Mouse (Mus musculus): ENCODE results near the gene Sos2. TPM values are rescaled to one million over a fixed set of nuclear protein-coding genes. Genes with fewer than 3 reads are reported as not detected.
"Not testable (repeated sequence)": the region's sequence is repeated elsewhere in the genome, so short reads cannot be mapped to it uniquely, and the experiment has no call there.

Gene Sos2
- polyA plus RNA-seq, 1 experiment = 7.6 TPM

GRCm38 (mm10) chr12:69674576-69675537, 6.8 kb downstream of the Sos2 start:
- Histone ChIP-seq H3K4me3 (ENCODE audit: control insufficient read depth, low read depth, low read length) (no peak overlapping the region), H3K4me1 (ENCODE audit: control insufficient read depth, insufficient read depth, low read length) (no peaks in the 10 kb centered on the region), H3K27ac (ENCODE audit: control insufficient read depth, insufficient read depth, low read depth, low read length) (no peak overlapping the region), H3K36me3 (ENCODE audit: control insufficient read depth, insufficient read depth, low read length) (no peaks in the 10 kb centered on the region), H3K27me3 (ENCODE audit: control insufficient read depth, insufficient read depth, low read length) (no peaks in the 10 kb centered on the region)
- TF ChIP-seq POLR2A (IDR thresholded peaks at IDR 0.05; ENCODE audit: control insufficient read depth, low read depth, low read length) (no peak), CTCF (IDR thresholded peaks at IDR 0.05; ENCODE audit: control insufficient read depth, insufficient read depth, insufficient replicate concordance, low read depth, low read length) (no peak)

GRCm38 (mm10) chr12:69674176-69674575, 7.5 kb downstream of the Sos2 start:
- H3K27me3 ChIP-seq (ENCODE audit: control insufficient read depth, insufficient read depth, low read length) = no peaks in the 10 kb centered on the region
- no peaks in the 10 kb centered on the region for H3K4me1 ChIP-seq (ENCODE audit: control insufficient read depth, insufficient read depth, low read length)
- H3K27ac ChIP-seq (ENCODE audit: control insufficient read depth, insufficient read depth, low read depth, low read length) = no peak overlapping the region
- no peak for TF ChIP-seq POLR2A (IDR thresholded peaks at IDR 0.05; ENCODE audit: control insufficient read depth, low read depth, low read length)
- TF ChIP-seq CTCF (IDR thresholded peaks at IDR 0.05; ENCODE audit: control insufficient read depth, insufficient read depth, insufficient replicate concordance, low read depth, low read length) = no peak
- no peaks in the 10 kb centered on the region for H3K36me3 ChIP-seq (ENCODE audit: control insufficient read depth, insufficient read depth, low read length)
- H3K4me3 ChIP-seq (ENCODE audit: control insufficient read depth, low read depth, low read length) = no peak overlapping the region

GRCm38 (mm10) chr12:69666721-69667120, 14.9 kb downstream of the Sos2 start:
- no peak for TF ChIP-seq POLR2A (IDR thresholded peaks at IDR 0.05; ENCODE audit: control insufficient read depth, low read depth, low read length)
- TF ChIP-seq CTCF (IDR thresholded peaks at IDR 0.05; ENCODE audit: control insufficient read depth, insufficient read depth, insufficient replicate concordance, low read depth, low read length) = no peak
- Histone ChIP-seq H3K4me3 (ENCODE audit: control insufficient read depth, low read depth, low read length) (no peak overlapping the region), H3K36me3 (ENCODE audit: control insufficient read depth, insufficient read depth, low read length) (no peaks in the 10 kb centered on the region), H3K4me1 (ENCODE audit: control insufficient read depth, insufficient read depth, low read length) (no peaks in the 10 kb centered on the region), H3K27me3 (ENCODE audit: control insufficient read depth, insufficient read depth, low read length) (no peaks in the 10 kb centered on the region), H3K27ac (ENCODE audit: control insufficient read depth, insufficient read depth, low read depth, low read length) (no peak overlapping the region)

- no peaks in the 10 kb centered on the region for H3K4me1 ChIP-seq (ENCODE audit: control insufficient read depth, insufficient read depth, low read length)
- TF ChIP-seq POLR2A (IDR thresholded peaks at IDR 0.05; ENCODE audit: control insufficient read depth, low read depth, low read length) (no peak), CTCF (IDR thresholded peaks at IDR 0.05; ENCODE audit: control insufficient read depth, insufficient read depth, insufficient replicate concordance, low read depth, low read length) (no peak)
Observed at GRCm38 (mm10) chr12:69661658-69662057, 20.0 kb downstream of the Sos2 start.

GRCm38 (mm10) chr12:69653973-69654372, 27.7 kb downstream of the Sos2 start:
- not testable (repeated sequence) for H3K27ac ChIP-seq (ENCODE audit: control insufficient read depth, insufficient read depth, low read depth, low read length); H3K27me3 ChIP-seq (ENCODE audit: control insufficient read depth, insufficient read depth, low read length); H3K4me1 ChIP-seq (ENCODE audit: control insufficient read depth, insufficient read depth, low read length); H3K4me3 ChIP-seq (ENCODE audit: control insufficient read depth, low read depth, low read length); H3K36me3 ChIP-seq (ENCODE audit: control insufficient read depth, insufficient read depth, low read length)

More at GRCm38 (mm10) chr12:69661658-69662057, 20.0 kb downstream of the Sos2 start:
- Histone ChIP-seq H3K4me3 (ENCODE audit: control insufficient read depth, low read depth, low read length) (no peak overlapping the region), H3K27me3 (ENCODE audit: control insufficient read depth, insufficient read depth, low read length) (no peaks in the 10 kb centered on the region), H3K27ac (ENCODE audit: control insufficient read depth, insufficient read depth, low read depth, low read length) (no peak overlapping the region), H3K36me3 (ENCODE audit: control insufficient read depth, insufficient read depth, low read length) (no peaks in the 10 kb centered on the region)

- Histone ChIP-seq H3K4me1 (ENCODE audit: control insufficient read depth, insufficient read depth, low read length) (no peaks in the 10 kb centered on the region; the same call in 1 of the 2 replicates), H3K27ac (ENCODE audit: control insufficient read depth, insufficient read depth, low read depth, low read length) (no peak overlapping the region), H3K4me3 (ENCODE audit: control insufficient read depth, low read depth, low read length) (no peak overlapping the region), H3K27me3 (ENCODE audit: control insufficient read depth, insufficient read depth, low read length) (no peaks in the 10 kb centered on the region), H3K36me3 (ENCODE audit: control insufficient read depth, insufficient read depth, low read length) (no peaks in the 10 kb centered on the region)
- no peak for TF ChIP-seq POLR2A (IDR thresholded peaks at IDR 0.05; ENCODE audit: control insufficient read depth, low read depth, low read length)
- no peak for TF ChIP-seq CTCF (IDR thresholded peaks at IDR 0.05; ENCODE audit: control insufficient read depth, insufficient read depth, insufficient replicate concordance, low read depth, low read length)
Observed at GRCm38 (mm10) chr12:69649511-69649910, 32.1 kb downstream of the Sos2 start.

- TF ChIP-seq POLR2A (IDR thresholded peaks at IDR 0.05; ENCODE audit: control insufficient read depth, low read depth, low read length) (no peak), CTCF (IDR thresholded peaks at IDR 0.05; ENCODE audit: control insufficient read depth, insufficient read depth, insufficient replicate concordance, low read depth, low read length) (no peak)
- Histone ChIP-seq H3K27me3 (ENCODE audit: control insufficient read depth, insufficient read depth, low read length) (no peaks in the 10 kb centered on the region), H3K4me3 (ENCODE audit: control insufficient read depth, low read depth, low read length) (no peak overlapping the region), H3K36me3 (ENCODE audit: control insufficient read depth, insufficient read depth, low read length) (no peaks in the 10 kb centered on the region), H3K4me1 (ENCODE audit: control insufficient read depth, insufficient read depth, low read length) (no peaks in the 10 kb centered on the region; the same call in 1 of the 2 replicates), H3K27ac (ENCODE audit: control insufficient read depth, insufficient read depth, low read depth, low read length) (no peak overlapping the region)
Observed at GRCm38 (mm10) chr12:69645821-69646616, 35.6 kb downstream of the Sos2 start.
